Comparison of ENCODE assay signal across 8 mouse cellular contexts in genomic region chr9:63610841-63611366, GRCm38 (mm10). TPM values are rescaled to one million over a fixed set of nuclear protein-coding genes. Genes with fewer than 3 reads are reported as not detected.
DNase-seq lines count a peak whose midpoint lies in the region; ATAC-seq and TF ChIP-seq lines count a peak whose summit lies in the region.

No protein-coding gene starts in this region.

- no peak for DNase-seq in layer of hippocampus, adult 2 months (ENCODE audit: low spot score in 2 of 2)
- DNase-seq in layer of hippocampus, adult 8-10 months (ENCODE audit: low spot score in 2 of 2): no peak
- peak; percentile 42 for DNase-seq in embryo, embryonic 10.5 days (ENCODE audit: low spot score)
- peak; percentile 62 for DNase-seq in kidney, postnatal 0 days (ENCODE audit: low spot score)
- DNase-seq in urinary bladder, postnatal 36 days (ENCODE audit: low spot score in 2 of 2): no peak
- no peak for DNase-seq in spleen, postnatal 14 days (ENCODE audit: low spot score in 2 of 2)

- 33% methylated on average over 13 of the region's 13 CpGs for WGBS in heart, embryonic 11.5 days (ENCODE audit: insufficient replicate concordance)
- 21% methylated on average over 13 of the region's 13 CpGs for WGBS in kidney, postnatal 0 days

- no peak overlapping the region for H3K4me3 ChIP-seq in layer of hippocampus, adult 2 months
- no peak overlapping the region for H3K4me3 ChIP-seq in heart, embryonic 11.5 days (ENCODE audit: low read depth, low read length)
- no peak overlapping the region for H3K4me3 ChIP-seq in kidney, postnatal 0 days (replicated peaks; ENCODE audit: low read depth, low read length)

- H3K9me3 ChIP-seq in heart, embryonic 11.5 days (replicated peaks; ENCODE audit: control insufficient read depth, low read length): no peaks in the 10 kb centered on the region
- no peaks in the 10 kb centered on the region for H3K9me3 ChIP-seq in kidney, postnatal 0 days (replicated peaks; ENCODE audit: low read length)

- H3K9ac ChIP-seq in heart, embryonic 11.5 days (ENCODE audit: low read depth, low read length): 0 out of 2 replicates have a peak overlapping the region, but pooled peaks have one; percentile 12
- H3K9ac ChIP-seq in kidney, postnatal 0 days (ENCODE audit: low read depth, low read length): no peak overlapping the region; the same call in 1 of the 2 replicates

- peaks cover 28% of the 10 kb centered on the region for H3K4me1 ChIP-seq in heart, embryonic 11.5 days (ENCODE audit: control insufficient read depth, insufficient read depth, low read length)
- peaks cover 34% of the 10 kb centered on the region for H3K4me1 ChIP-seq in kidney, postnatal 0 days (replicated peaks; ENCODE audit: insufficient read depth, low read length)

- no peak for TF ChIP-seq CTCF in layer of hippocampus, adult 2 months (conservative IDR thresholded peaks at IDR 0.05)
- no peak for TF ChIP-seq CTCF in kidney, postnatal 0 days (IDR thresholded peaks at IDR 0.05; ENCODE audit: low read depth)

- peak overlapping the region; percentile 41; the same call in 1 of the 2 replicates for H3K27ac ChIP-seq in layer of hippocampus, adult 2 months
- no peak overlapping the region for H3K27ac ChIP-seq in heart, embryonic 11.5 days (ENCODE audit: low read depth, low read length)
- peak overlapping the region; percentile 75 for H3K27ac ChIP-seq in kidney, postnatal 0 days

- no peaks in the 10 kb centered on the region for H3K27me3 ChIP-seq in heart, embryonic 11.5 days (ENCODE audit: control insufficient read depth, insufficient read depth, low read length)
- H3K27me3 ChIP-seq in kidney, postnatal 0 days (ENCODE audit: insufficient read depth, low read length): no peaks in the 10 kb centered on the region

- H3K4me2 ChIP-seq in heart, embryonic 11.5 days: peak overlapping the region; percentile 4; the same call in 1 of the 2 replicates
- no peak overlapping the region for H3K4me2 ChIP-seq in kidney, postnatal 0 days (ENCODE audit: low read length)

- no peak for ATAC-seq in heart, embryonic 11.5 days (replicated peaks; ENCODE audit: insufficient number of reproducible peaks, low FRiP score, low TSS enrichment)
- ATAC-seq in kidney, postnatal 0 days (replicated peaks; ENCODE audit: low FRiP score, low read depth): peak; percentile 60; the same call in 1 of the 2 replicates
- ATAC-seq in megakaryocyte-erythroid progenitor cell, adult 5-6 weeks (replicated peaks; ENCODE audit: low FRiP score, low TSS enrichment, poor library complexity, severe bottlenecking): 0 out of 2 replicates have a peak, but pooled peaks have one; percentile 36

- no peaks in the 10 kb centered on the region for H3K36me3 ChIP-seq in heart, embryonic 11.5 days (ENCODE audit: control insufficient read depth, insufficient read depth, low read length)
- H3K36me3 ChIP-seq in kidney, postnatal 0 days (ENCODE audit: insufficient read depth, low read length): no peaks in the 10 kb centered on the region

RNA-seq across cellular contexts. Expression of gene Aagab, which starts 8.4 kb away (rescaled TPM):
- 10 to 100 TPM; 60.3 to 61.0 TPM for total RNA-seq in layer of hippocampus, adult 2 months (2021)
- 10 to 100 TPM; 50.0 to 62.6 (median 61.7) TPM for total RNA-seq in layer of hippocampus, adult 8-10 months (2022)
- 20.9 and 25.9 TPM in 2 replicates for polyA plus RNA-seq in heart, embryonic 11.5 days (2014; fragmentation: Nextera tagmentation; extraction: Ambion mirVana)
- 29.0 and 32.2 TPM in 2 replicates for polyA plus RNA-seq in kidney, postnatal 0 days (2015; fragmentation: Nextera tagmentation; extraction: Ambion mirVana)
- 21.4 and 22.3 TPM in 2 replicates for total RNA-seq in megakaryocyte-erythroid progenitor cell, adult 5-6 weeks (2014; fragmentation: Nextera tagmentation)
- total RNA-seq in megakaryocyte-erythroid progenitor cell, adult 5-6 weeks (2017): 18.1 and 40.3 TPM in 2 replicates

RNA-seq across cellular contexts. Expression of gene Iqch, which starts 8.6 kb away (rescaled TPM):
- under 1 TPM in 1 of 2 experiments, not detected in 1; 0.10 TPM for total RNA-seq in layer of hippocampus, adult 2 months (2021)
- under 1 TPM in 1 of 4 experiments, not detected in 3; 0.18 TPM for total RNA-seq in layer of hippocampus, adult 8-10 months (2022)
- 0.11 TPM in 1 of 2 replicates, not detected in the other for polyA plus RNA-seq in heart, embryonic 11.5 days (2014; fragmentation: Nextera tagmentation; extraction: Ambion mirVana)
- 0.08 and 0.11 TPM in 2 replicates for polyA plus RNA-seq in kidney, postnatal 0 days (2015; fragmentation: Nextera tagmentation; extraction: Ambion mirVana)
- 0.07 TPM in 1 of 2 replicates, not detected in the other for total RNA-seq in megakaryocyte-erythroid progenitor cell, adult 5-6 weeks (2014; fragmentation: Nextera tagmentation)
- total RNA-seq in megakaryocyte-erythroid progenitor cell, adult 5-6 weeks (2017): not detected in 2 replicates

Comparison
In these comparisons a context has a peak if more than half of its experiments do, and no peak if none do; other contexts are left out.
1. DNase-seq: peak in embryo, embryonic 10.5 days (single experiment) and kidney, postnatal 0 days (single experiment); none in layer of hippocampus, adult 2 months (0 of 2), layer of hippocampus, adult 8-10 months (0 of 2), urinary bladder, postnatal 36 days (0 of 2) and spleen, postnatal 14 days (0 of 2).